Mouse (Mus musculus) small intestine, adult 2 months (tissue): ENCODE measurements at regions not wholly inside any gene's neighbourhood (a gene's known extent, or its start where the extent isn't known, plus 50 kb on each side); places are given as distances from the start of the nearest gene placed in this dataset.

Experiments
- CTCF ChIP-seq: fragments of 200-500 bp; IDR thresholded peaks from 2 replicates; pipeline ENCODE4 v1.5.1; 2012; ENCODE audit warnings: low read depth, mild to moderate bottlenecking, control low read depth, inconsistent platforms, low read length, moderate library complexity, mixed read lengths; ENCODE audit not compliant: insufficient replicate concordance, insufficient read length; ENCODE audit errors: extremely low read depth
- POLR2A ChIP-seq: fragments of 200-500 bp; IDR thresholded peaks from 2 replicates; pipeline ENCODE4 v1.6.1; 2012; ENCODE audit warnings: low read depth, mild to moderate bottlenecking, control low read depth, inconsistent platforms, low read length, moderate library complexity

- TF ChIP-seq CTCF: no peak
- TF ChIP-seq POLR2A: no peak
Observed at GRCm38 (mm10) chr2:12053404-12054164, 248.1 kb downstream of the Itga8 start.
